In the genomic region with DNA sequence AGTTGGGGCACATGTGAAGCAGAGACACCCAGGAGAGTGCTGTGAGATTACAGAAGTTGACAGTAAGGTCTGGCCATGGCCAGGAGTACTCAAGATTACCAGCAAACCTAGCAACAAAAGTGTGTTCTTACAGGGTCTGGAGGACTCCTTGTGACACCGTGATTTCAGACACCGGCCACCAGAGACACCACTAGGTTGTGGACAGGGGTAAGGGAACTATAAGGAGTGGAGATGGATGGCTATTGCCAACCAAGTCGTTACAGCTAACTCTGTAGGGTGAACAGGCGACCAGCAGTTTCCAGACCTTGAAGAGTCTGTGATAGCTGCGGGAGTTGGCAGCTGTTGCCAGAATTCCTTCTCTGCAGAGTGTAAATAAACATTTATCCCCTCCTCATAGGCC, we compare ENCODE assay signal across 31 mouse cellular contexts. TPM values are rescaled to one million over a fixed set of nuclear protein-coding genes. Genes with fewer than 3 reads are reported as not detected.
"Had no signal": no experiment of that assay in that cellular context is flagged by ENCODE, and none has a peak within 500 bp of the region (broad histone marks: within the 10 kb centered on the region; RNA-seq: fewer than 3 reads in every experiment).

No protein-coding gene starts in this region.

- ATAC-seq: forebrain, postnatal 0 days; hindbrain, embryonic 16.5 days; inflammation-experienced regulatory T-cells, adult 6 months; intestine, embryonic 15.5 days; intestine, postnatal 0 days had no signal

- DNase-seq: forebrain, postnatal 0 days; gastrocnemius, adult 2 months; gastrocnemius, postnatal 10 days; gastrocnemius, postnatal 25 days; heart, postnatal 4 days; kidney, adult 18-20 months; kidney, adult 8-10 months; kidney, postnatal 10 days; kidney, postnatal 25 days; kidney, postnatal 4 days; liver had no signal

- H3K9ac ChIP-seq: forebrain, postnatal 0 days; heart, embryonic 13.5 days; heart, embryonic 15.5 days; hindbrain, embryonic 12.5 days; hindbrain, embryonic 14.5 days; intestine, embryonic 15.5 days; limb, embryonic 12.5 days had no signal

- H3K36me3 ChIP-seq: heart, embryonic 13.5 days; heart, embryonic 15.5 days; hindbrain, embryonic 10.5 days; hindbrain, embryonic 12.5 days; intestine, embryonic 15.5 days; limb, embryonic 10.5 days; limb, embryonic 12.5 days had no signal

- H3K9me3 ChIP-seq: heart, embryonic 13.5 days; heart, embryonic 15.5 days; hindbrain, embryonic 10.5 days; hindbrain, embryonic 12.5 days; intestine, embryonic 15.5 days; limb, embryonic 10.5 days; limb, embryonic 12.5 days had no signal

- H3K27ac ChIP-seq: gastrocnemius, adult 2 months; heart, embryonic 13.5 days; heart, embryonic 15.5 days; hindbrain, embryonic 10.5 days; hindbrain, embryonic 12.5 days; hindbrain, embryonic 14.5 days; intestine, embryonic 15.5 days; layer of hippocampus, adult 2 months; left cerebral cortex, adult 2 months; limb, embryonic 10.5 days; limb, embryonic 12.5 days had no signal

- H3K4me3 ChIP-seq: gastrocnemius, adult 2 months; heart, embryonic 13.5 days; heart, embryonic 15.5 days; hindbrain, embryonic 10.5 days; hindbrain, embryonic 12.5 days; intestine, embryonic 15.5 days; layer of hippocampus, adult 2 months; left cerebral cortex, adult 2 months; limb, embryonic 10.5 days; limb, embryonic 12.5 days had no signal

- H3K4me2 ChIP-seq: heart, embryonic 11.5 days; heart, embryonic 13.5 days; heart, embryonic 15.5 days; hindbrain, embryonic 12.5 days; hindbrain, embryonic 14.5 days; intestine, embryonic 15.5 days; limb, embryonic 12.5 days; liver, embryonic 11.5 days had no signal

- H3K4me1 ChIP-seq: heart, embryonic 15.5 days; hindbrain, embryonic 10.5 days; hindbrain, embryonic 12.5 days; intestine, embryonic 15.5 days; limb, embryonic 10.5 days; limb, embryonic 12.5 days had no signal

- H3K27me3 ChIP-seq: heart, embryonic 13.5 days; heart, embryonic 15.5 days; hindbrain, embryonic 12.5 days; intestine, embryonic 15.5 days; limb, embryonic 12.5 days had no signal

RNA-seq across cellular contexts. Expression of a gene that starts 54.4 kb away (rescaled TPM):
- total RNA-seq: gastrocnemius, adult 2 months; gastrocnemius, postnatal 25 days; granulocyte monocyte progenitor cell, adult 5-6 weeks; heart, adult 8-10 months; heart, postnatal 25 days; heart, postnatal 4 days had no signal
- polyA plus RNA-seq: heart, postnatal 0 days; inflammation-experienced regulatory T-cells, adult 6 months; kidney, embryonic 14.5 days; liver, embryonic 11.5 days had no signal
